Mouse (Mus musculus) liver, embryonic 13.5 days (tissue): ENCODE measurements around the gene Xylt2. TPM values are rescaled to one million over a fixed set of nuclear protein-coding genes. Genes with fewer than 3 reads are reported as not detected.
"Not testable (repeated sequence)": the region's sequence is repeated elsewhere in the genome, so short reads cannot be mapped to it uniquely, and the experiment has no call there.

Source experiments
- ATAC-seq: fragments of 200-750 bp; cut with Nextera tagmentation; 2 replicates; pipeline ENCODE4 v1.8.0; 2017; ENCODE audit warnings: low read depth, mild to moderate bottlenecking, moderate number of reproducible peaks, moderate library complexity
- DNase-seq: peaks from one replicate; pipeline ENCODE4 v3.0.0; 2022
- H3K27ac ChIP-seq: fragments of 300-500 bp; sonication (generic); 2 replicates; pipeline ENCODE4 v1.5.1; 2015; ENCODE audit warnings: moderate library complexity, mild to moderate bottlenecking, inconsistent platforms
- H3K27me3 ChIP-seq: fragments of 300-500 bp; sonication (generic); 2 replicates; pipeline ENCODE4 v1.6.1; 2015; ENCODE audit warnings: mild to moderate bottlenecking, inconsistent platforms
- H3K36me3 ChIP-seq: fragments of 300-500 bp; sonication (generic); 2 replicates; pipeline ENCODE4 v1.6.1; 2015; ENCODE audit warnings: mild to moderate bottlenecking, inconsistent platforms
- H3K4me1 ChIP-seq: fragments of 300-500 bp; sonication (generic); replicated peaks from 2 replicates; pipeline ENCODE4 v1.6.1; 2015; ENCODE audit warnings: inconsistent platforms
- H3K4me2 ChIP-seq: fragments of 300-500 bp; sonication (generic); 2 replicates; pipeline ENCODE4 v1.6.1; 2015; ENCODE audit warnings: inconsistent platforms, mild to moderate bottlenecking, moderate library complexity
- H3K4me3 ChIP-seq: fragments of 300-500 bp; sonication (generic); replicated peaks from 2 replicates; pipeline ENCODE4 v1.5.1; 2015; ENCODE audit warnings: mild to moderate bottlenecking, inconsistent platforms
- H3K9ac ChIP-seq: fragments of 300-500 bp; sonication (generic); 2 replicates; pipeline ENCODE4 v1.6.1; 2015; ENCODE audit warnings: mild to moderate bottlenecking, inconsistent platforms
- H3K9me3 ChIP-seq: fragments of 300-500 bp; sonication (generic); replicated peaks from 2 replicates; pipeline ENCODE4 v1.6.1; 2016; ENCODE audit warnings: inconsistent platforms
- WGBS: fragments of 180-500 bp; shearing (Covaris S2); methylation state at CpG from one replicate; pipeline ENCODE4 v1.1.7; 2015; ENCODE audit not compliant: insufficient replicate concordance; 5-methylcytosine and 5-hydroxymethylcytosine counted together
- polyA plus RNA-seq: library from polyadenylated mRNA; unstranded; fragments of >200 nt; fragmentation: Nextera tagmentation; extraction: Ambion mirVana; gene quantifications from 2 replicates; pipeline ENCODE4 v1.2.1, GENCODE M21; 2015

Gene Xylt2
- polyA plus RNA-seq, 1 experiment from 2014 or later, result 2.4 TPM

DNA sequence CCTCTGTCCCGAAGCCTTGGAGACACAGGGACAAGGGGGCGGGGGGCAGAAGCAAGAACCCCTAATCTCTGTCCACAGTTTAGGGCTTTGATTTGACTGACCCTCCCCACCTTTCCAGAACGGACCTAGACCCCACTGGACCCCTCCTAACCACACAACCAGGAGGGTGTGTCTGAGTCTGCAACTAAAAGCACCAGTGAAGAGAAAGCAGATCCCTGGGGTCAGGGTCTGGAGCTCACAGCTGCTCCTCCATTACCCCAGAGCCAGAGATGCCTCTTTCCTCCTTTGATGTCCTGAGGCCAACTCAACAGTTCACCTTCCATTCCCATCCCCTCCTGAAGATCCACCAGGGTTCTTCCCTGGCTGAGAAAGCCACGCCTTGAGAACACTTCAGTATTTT, 1.0 kb downstream of the Xylt2 start:
- 43% methylated on average over 4 of the region's 4 CpGs for WGBS
- peak overlapping the region; percentile 90 for H3K9ac ChIP-seq
- ATAC-seq (no peak), DNase-seq (no peak)
- H3K4me3 ChIP-seq, result peak overlapping the region; percentile 88
- H3K36me3 ChIP-seq, result no peaks in the 10 kb centered on the region
- no peaks in the 10 kb centered on the region for H3K27me3 ChIP-seq
- H3K27ac ChIP-seq, result no peak overlapping the region
- H3K4me1 ChIP-seq, result peaks cover 23% of the 10 kb centered on the region
- peak overlapping the region; percentile 97 for H3K4me2 ChIP-seq
- no peaks in the 10 kb centered on the region for H3K9me3 ChIP-seq

DNA sequence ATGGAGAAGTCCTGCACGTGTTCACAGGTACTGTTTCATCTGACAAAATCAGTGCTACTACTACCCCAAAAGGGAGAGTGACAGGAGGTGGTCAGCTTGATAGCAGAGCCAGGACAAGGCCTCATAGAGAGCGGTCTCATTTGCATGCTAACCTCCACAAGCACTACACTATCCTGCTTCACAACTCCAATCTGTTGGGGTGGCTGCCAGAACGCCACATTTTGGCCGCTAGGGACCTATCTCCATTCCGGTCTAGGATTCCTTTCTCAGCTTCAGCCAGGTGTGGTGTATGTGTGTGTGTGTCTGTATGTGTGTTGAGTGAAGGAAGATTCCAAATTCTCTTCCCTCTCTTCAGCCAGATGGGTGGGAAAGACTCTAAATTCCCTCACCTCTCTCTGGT, 1.9 kb downstream of the Xylt2 start:
- Histone ChIP-seq H3K36me3 (peaks cover 2% of the 10 kb centered on the region; the same call in 1 of the 2 replicates), H3K27me3 (no peaks in the 10 kb centered on the region), H3K27ac (no peak overlapping the region), H3K4me3 (no peak overlapping the region), H3K4me2 (0 out of 2 replicates have a peak overlapping the region, but pooled peaks have one; percentile 97), H3K4me1 (peaks cover 23% of the 10 kb centered on the region), H3K9ac (no peak overlapping the region), H3K9me3 (no peaks in the 10 kb centered on the region)
- DNase-seq, result no peak
- ATAC-seq, result no peak
- WGBS, result 73% methylated on average over 5 of the region's 5 CpGs

DNA sequence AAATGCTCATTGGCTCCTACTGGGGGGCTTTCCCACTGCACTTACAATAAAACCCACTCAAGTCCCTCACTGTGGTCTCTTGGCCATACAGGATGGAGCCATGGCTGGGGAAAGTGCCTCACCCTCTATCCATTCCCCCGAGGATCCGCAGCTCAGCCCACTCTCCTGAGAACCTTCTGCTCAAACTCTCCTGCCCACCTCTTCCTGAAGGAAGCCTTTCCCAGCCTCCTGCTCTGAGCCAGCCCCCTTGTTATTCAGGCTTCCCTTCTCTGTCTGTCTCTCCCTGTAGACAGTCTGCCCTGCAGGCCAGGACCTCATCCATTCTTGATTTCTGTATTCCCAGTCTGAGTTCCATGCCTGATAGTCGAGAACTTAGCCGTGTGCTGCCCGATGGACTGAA, 2.3 kb downstream of the Xylt2 start:
- no peaks in the 10 kb centered on the region for H3K27me3 ChIP-seq
- DNase-seq (no peak), ATAC-seq (no peak)
- H3K36me3 ChIP-seq, result peaks cover 6% of the 10 kb centered on the region; the same call in 1 of the 2 replicates
- WGBS, result 77% methylated on average over 5 of the region's 5 CpGs
- H3K4me3 ChIP-seq, result no peak overlapping the region
- no peak overlapping the region for H3K9ac ChIP-seq
- H3K4me1 ChIP-seq, result peaks cover 23% of the 10 kb centered on the region
- no peak overlapping the region for H3K4me2 ChIP-seq
- H3K9me3 ChIP-seq, result no peaks in the 10 kb centered on the region
- no peak overlapping the region for H3K27ac ChIP-seq

DNA sequence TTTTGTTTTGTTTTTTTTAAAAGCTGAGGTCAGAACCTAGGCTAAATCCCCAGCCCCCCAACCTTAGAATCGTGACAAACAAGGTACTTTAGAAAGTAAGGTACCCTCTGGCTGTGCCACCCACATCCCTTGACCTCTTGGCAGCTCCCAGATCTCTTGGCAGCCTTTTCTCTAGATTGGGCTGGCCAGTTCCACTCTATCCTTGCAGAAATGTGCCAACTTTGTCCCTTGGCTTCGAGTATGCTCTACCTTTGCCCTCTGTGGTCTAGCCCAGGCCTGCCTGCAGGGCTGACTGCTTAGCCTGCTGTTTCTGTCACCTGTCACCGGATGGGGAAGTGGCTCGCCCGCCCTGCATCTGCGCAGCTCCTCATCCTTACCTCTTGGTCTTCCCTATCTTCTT, 12.0 kb downstream of the Xylt2 start:
- H3K4me2 ChIP-seq, result no peak overlapping the region
- DNase-seq, result no peak
- H3K4me3 ChIP-seq, result no peak overlapping the region
- WGBS, result 77% methylated on average over 6 of the region's 6 CpGs
- H3K36me3 ChIP-seq, result peaks cover 74% of the 10 kb centered on the region
- no peak overlapping the region for H3K27ac ChIP-seq
- ATAC-seq, result no peak
- no peaks in the 10 kb centered on the region for H3K27me3 ChIP-seq
- H3K9ac ChIP-seq, result no peak overlapping the region
- H3K9me3 ChIP-seq, result no peaks in the 10 kb centered on the region
- H3K4me1 ChIP-seq, result peaks cover 7% of the 10 kb centered on the region; the same call in 1 of the 2 replicates

DNA sequence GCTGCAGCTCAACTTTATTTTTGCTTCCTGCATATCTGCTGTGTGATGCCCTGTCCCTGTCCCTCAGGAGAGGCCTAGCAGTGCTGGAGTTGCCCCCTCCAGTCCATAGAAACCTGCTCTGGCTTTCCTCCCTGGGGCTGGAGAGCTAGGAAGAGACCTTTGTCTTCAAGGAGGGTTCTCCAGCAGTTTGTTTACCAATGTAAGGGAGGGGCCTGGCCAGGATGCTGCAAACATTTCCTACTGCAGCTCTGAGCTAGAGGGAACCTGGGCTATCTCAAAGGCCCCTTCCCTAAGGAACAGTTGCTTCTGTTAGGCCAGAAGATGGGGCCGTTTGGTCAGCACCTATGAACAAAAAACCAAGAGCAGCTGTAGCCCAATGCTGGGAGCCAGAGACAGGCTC, 16.0 kb downstream of the Xylt2 start:
- no peak overlapping the region for H3K27ac ChIP-seq
- ATAC-seq, result no peak
- H3K9me3 ChIP-seq, result no peaks in the 10 kb centered on the region
- no peak overlapping the region for H3K9ac ChIP-seq
- WGBS, result 48% methylated on average over 1 of the region's 1 CpGs
- no peaks in the 10 kb centered on the region for H3K27me3 ChIP-seq
- H3K4me3 ChIP-seq, result no peak overlapping the region
- DNase-seq, result no peak
- no peak overlapping the region for H3K4me2 ChIP-seq
- H3K4me1 ChIP-seq, result peaks cover 12% of the 10 kb centered on the region
- peaks cover 68% of the 10 kb centered on the region for H3K36me3 ChIP-seq

DNA sequence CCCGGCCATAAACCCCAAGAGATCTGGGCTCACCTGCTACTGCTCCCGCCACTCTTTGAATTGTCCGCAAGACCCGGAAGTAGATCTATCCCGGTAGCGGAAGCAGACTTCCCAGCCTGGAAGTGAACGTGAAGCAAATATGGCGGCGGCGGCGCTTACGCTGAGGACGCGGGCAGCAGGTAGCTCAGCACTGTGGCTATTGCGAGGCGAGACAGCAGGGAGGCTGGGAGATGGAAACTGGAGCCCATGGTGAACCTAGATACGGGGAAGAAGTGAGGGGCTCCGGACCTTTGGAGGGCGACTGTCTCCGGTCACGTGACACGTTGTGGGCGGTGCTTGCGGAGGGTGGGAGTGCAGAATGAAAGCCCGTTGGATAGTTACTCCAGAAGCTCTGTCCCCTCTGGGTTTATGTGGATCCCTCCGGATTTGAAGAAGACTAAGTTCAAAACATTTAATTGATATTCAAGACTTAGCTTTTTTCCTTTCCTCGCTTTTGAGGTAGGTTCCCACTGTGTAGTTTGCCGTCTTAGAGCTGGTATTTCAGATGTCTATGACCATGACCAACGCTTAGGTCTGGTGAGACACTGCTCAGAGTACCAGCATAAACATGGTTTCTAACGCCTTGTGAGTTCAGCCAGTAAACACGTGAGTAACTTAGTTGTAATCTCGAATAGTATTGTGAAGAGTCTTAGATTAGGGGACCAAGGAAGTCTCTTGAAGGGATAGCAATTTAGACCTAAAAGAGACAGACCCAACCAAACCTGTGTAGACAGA, 23.5 kb downstream of the Xylt2 start, which contains the start of the genes Mrpl27 and Eme1:
TSS of gene Mrpl27 (plus strand) at position 105 of the 774 bp plus-strand sequence.
TSS of gene Eme1 (minus strand) at position 302 of the 774 bp plus-strand sequence.
- Histone ChIP-seq H3K9ac (peak within 1 kb of the TSS; percentile 83), H3K36me3 (peaks cover 51% of the 10 kb centered on the region), H3K4me1 (peaks cover 40% of the 10 kb centered on the region), H3K4me3 (peak within 1 kb of the TSS; percentile 76), H3K27me3 (no peaks in the 10 kb centered on the region), H3K4me2 (peak within 1 kb of the TSS; percentile 72), H3K27ac (peak within 1 kb of the TSS; percentile 79), H3K9me3 (no peaks in the 10 kb centered on the region)
- under 1% methylated on average over 32 of the region's 32 CpGs for WGBS
- ATAC-seq (peak; percentile 88), DNase-seq (peak; percentile 80)

DNA sequence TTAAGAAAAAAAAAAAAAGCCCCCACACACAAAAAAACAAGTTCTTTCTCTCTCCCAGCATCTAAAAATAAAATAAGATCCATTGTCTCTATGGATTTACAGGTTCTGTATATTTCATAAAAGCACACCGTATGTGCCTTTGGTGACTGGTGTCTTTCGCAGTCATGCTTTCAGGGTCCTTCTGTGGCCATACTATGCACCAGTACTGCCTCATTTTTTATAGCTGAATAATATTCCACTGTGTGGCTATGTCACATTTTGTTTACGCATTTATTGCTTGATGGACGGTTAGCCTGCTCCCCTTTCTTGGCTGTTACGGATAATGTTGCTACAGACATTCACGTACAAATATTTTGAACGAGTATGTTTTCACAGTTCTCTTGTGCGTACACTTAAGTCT, 24.3 kb downstream of the Xylt2 start:
- DNase-seq, result no peak

DNA sequence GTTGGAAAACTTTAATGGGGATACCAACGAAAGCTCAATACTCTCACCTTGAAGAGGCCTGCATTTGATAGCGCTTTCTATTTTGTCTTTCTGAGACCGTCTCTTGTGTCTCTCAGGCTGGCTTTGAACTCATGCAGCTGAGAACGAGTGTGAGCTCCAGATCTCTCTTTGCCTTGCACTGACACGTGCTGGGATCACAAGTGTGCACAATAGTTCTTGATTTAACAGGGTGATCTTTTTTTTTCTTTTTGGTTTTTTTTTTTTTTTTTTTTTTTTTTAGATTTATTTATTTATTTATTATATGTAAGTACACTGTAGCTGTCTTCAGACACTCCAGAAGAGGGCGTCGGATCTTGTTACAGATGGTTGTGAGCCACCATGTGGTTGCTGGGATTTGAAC, 26.1 kb downstream of the Xylt2 start:
- not testable (repeated sequence) for ATAC-seq, H3K4me2 ChIP-seq, H3K27ac ChIP-seq, H3K9ac ChIP-seq, DNase-seq, H3K9me3 ChIP-seq, H3K27me3 ChIP-seq, H3K4me3 ChIP-seq
- WGBS, result 90% methylated on average over 7 of the region's 7 CpGs
- H3K4me1 ChIP-seq, result peaks cover 34% of the 10 kb centered on the region
- peaks cover 56% of the 10 kb centered on the region for H3K36me3 ChIP-seq

More for the DNA sequence above, 24.3 kb downstream of the Xylt2 start:
- WGBS, result 32% methylated on average over 8 of the region's 8 CpGs
- Histone ChIP-seq H3K4me1 (peaks cover 40% of the 10 kb centered on the region), H3K36me3 (peaks cover 49% of the 10 kb centered on the region), H3K9ac (peak overlapping the region; percentile 83), H3K4me3 (peak overlapping the region; percentile 76), H3K27me3 (no peaks in the 10 kb centered on the region), H3K4me2 (peak overlapping the region; percentile 72), H3K9me3 (no peaks in the 10 kb centered on the region), H3K27ac (peak overlapping the region; percentile 79; the same call in 1 of the 2 replicates)
- no peak for ATAC-seq

DNA sequence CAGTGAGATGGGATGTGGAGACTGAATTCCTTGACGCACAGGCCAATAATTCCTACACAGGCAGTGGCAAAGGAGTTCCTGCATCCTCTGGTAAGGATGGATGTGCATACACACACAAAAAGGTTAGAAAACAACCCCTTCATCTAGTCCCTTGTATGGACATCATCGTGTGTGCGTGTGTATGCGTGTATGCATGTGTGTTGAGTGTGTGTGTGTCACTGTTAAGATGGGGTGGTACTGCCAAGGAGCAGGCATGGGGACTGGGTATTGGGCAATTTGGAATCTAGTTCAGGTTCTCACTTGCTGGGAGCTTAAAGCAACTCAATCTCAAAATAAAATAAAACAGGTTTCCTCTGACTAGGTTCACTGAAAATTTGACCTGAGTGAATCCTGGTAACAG, 30.9 kb downstream of the Xylt2 start:
- peaks cover 95% of the 10 kb centered on the region for H3K36me3 ChIP-seq
- H3K4me2 ChIP-seq, result no peak overlapping the region
- H3K4me3 ChIP-seq, result no peak overlapping the region
- ATAC-seq (no peak), DNase-seq (no peak)
- 87% methylated on average over 4 of the region's 4 CpGs for WGBS
- no peak overlapping the region for H3K9ac ChIP-seq
- no peak overlapping the region for H3K27ac ChIP-seq
- no peaks in the 10 kb centered on the region for H3K27me3 ChIP-seq
- no peaks in the 10 kb centered on the region for H3K4me1 ChIP-seq
- no peaks in the 10 kb centered on the region for H3K9me3 ChIP-seq

DNA sequence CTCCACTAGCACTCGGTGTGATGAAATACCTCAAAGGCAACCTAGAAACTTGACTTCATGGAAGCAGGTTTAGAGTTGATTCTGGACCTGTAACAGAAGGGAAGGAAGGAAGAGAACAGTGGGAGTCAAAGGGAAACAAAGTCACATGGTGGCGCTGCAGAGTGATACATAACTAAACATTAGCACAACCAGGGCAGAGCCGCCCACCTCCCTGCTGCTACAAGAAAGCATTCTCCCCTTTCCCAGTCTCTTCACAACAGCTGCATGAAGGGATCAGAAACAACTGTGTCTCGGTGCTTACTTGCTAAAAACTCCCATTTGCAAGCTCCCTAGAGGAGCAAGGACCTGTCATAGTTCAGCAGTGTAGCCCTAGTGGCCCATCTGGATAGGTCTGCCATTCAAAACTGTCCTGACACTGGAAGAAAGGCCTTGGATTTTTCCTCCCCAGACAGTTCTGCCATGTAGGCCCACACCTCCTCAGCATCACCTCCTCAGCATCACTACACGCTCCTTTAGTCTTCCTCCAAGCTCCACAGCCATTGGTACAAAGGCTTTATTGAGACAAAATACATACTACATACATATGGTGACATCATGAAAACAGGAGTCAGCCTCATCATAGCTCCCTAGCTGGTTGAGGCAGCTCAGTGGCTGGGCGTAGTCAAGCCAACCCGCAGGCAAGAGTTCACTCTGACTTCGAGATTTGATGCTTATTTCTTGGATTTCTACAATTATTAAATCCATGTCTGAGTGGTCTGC, 32.7 kb downstream of the Xylt2 start:
- no peak overlapping the region for H3K4me2 ChIP-seq
- no peak overlapping the region for H3K27ac ChIP-seq
- H3K4me3 ChIP-seq, result no peak overlapping the region
- H3K27me3 ChIP-seq, result no peaks in the 10 kb centered on the region
- no peak for ATAC-seq
- no peak for DNase-seq
- H3K36me3 ChIP-seq, result peaks cover 97% of the 10 kb centered on the region
- 81% methylated on average over 8 of the region's 8 CpGs for WGBS
- H3K9me3 ChIP-seq, result no peaks in the 10 kb centered on the region
- no peak overlapping the region for H3K9ac ChIP-seq
- no peaks in the 10 kb centered on the region for H3K4me1 ChIP-seq

DNA sequence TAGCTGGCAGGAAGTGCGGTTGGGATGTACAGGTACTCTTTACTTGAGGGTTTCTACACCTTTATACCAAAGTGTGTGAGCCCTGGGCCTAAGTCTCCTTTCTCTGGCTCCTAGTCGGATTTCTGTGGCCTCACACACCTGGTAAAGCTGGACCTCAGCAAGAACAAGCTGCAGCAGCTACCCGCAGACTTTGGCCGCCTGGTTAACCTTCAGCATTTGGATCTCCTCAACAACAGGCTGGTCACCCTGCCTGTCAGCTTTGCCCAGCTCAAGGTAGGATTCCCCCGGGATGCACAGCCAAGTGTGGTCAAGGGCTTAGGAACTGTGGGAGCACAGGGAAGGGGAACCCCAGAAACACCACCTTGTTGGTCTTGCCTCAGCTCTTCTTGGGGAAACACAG, 42.9 kb downstream of the Xylt2 start:
- no peaks in the 10 kb centered on the region for H3K9me3 ChIP-seq
- H3K27me3 ChIP-seq, result no peaks in the 10 kb centered on the region
- WGBS, result 76% methylated on average over 5 of the region's 5 CpGs
- H3K4me1 ChIP-seq, result peaks cover 29% of the 10 kb centered on the region
- no peak overlapping the region for H3K27ac ChIP-seq
- no peak overlapping the region for H3K4me3 ChIP-seq
- ATAC-seq (no peak), DNase-seq (no peak)
- H3K36me3 ChIP-seq, result peaks cover 82% of the 10 kb centered on the region
- no peak overlapping the region for H3K9ac ChIP-seq
- no peak overlapping the region for H3K4me2 ChIP-seq
